Mouse (Mus musculus): Measurements from ENCODE around the gene Tmem89.

DNA sequence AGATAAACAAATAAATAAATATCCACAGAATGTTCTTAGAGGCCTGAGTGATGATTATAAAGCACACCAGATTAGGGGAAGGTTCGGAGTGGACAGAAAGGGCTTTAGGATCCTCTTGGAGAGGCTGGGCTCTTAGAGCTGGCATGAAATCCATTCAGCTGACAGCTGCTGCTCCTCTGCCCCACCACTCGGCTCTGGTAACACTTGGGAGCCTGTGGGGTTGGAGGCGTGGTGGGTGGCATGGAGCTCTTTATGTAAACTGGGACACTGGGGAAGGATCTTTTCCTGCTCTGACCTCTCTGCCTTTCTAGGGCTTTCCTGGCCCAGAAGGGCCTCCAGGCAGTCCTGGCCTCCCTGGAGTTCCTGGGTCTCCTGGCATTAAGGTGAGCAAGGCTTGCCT is 49.2 kb downstream of the Tmem89 start:
- TF ChIP-seq CTCF (IDR thresholded peaks at IDR 0.05): no peak
- TF ChIP-seq EP300 (IDR thresholded peaks at IDR 0.05): no peak

Measured in lung, postnatal 0 days (tissue).